Mouse (Mus musculus) MEL (cell line): Measurements from ENCODE around the gene Zfp106.

Source experiments
- CTCF ChIP-seq, 3 experiments: IDR thresholded peaks in 2 of 3; conservative IDR thresholded peaks in 1 of 3; 2 replicates each; pipeline ENCODE4 v1.5.1; 2011 to 2012; ENCODE audit warnings: low read length in 3 of 3, low read depth in 2 of 3, mild to moderate bottlenecking in 2 of 3, improper control_type of control experiment in 1 of 3, inconsistent platforms in 1 of 3, mixed read lengths in 1 of 3, moderate library complexity in 1 of 3; ENCODE audit not compliant: control insufficient read depth in 1 of 3, insufficient read depth in 1 of 3, poor library complexity in 1 of 3, severe bottlenecking in 1 of 3
- MYC ChIP-seq: IDR thresholded peaks from 2 replicates; pipeline ENCODE4 v1.6.1; 2011; ENCODE audit warnings: low read depth, mild to moderate bottlenecking, low read length, improper control_type of control experiment, moderate library complexity
- POLR2A ChIP-seq, 2 experiments: IDR thresholded peaks; 2 replicates each; pipeline ENCODE4 v1.6.1; 2011 to 2012; ENCODE audit warnings: low read length in 2 of 2, mild to moderate bottlenecking in 2 of 2, control low read depth in 1 of 2, improper control_type of control experiment in 1 of 2, low read depth in 1 of 2, moderate library complexity in 1 of 2; ENCODE audit not compliant: control insufficient read depth in 1 of 2, insufficient read depth in 1 of 2, poor library complexity in 1 of 2

GRCm38 (mm10) chr2:120496511-120496910 is 67.1 kb downstream of the Zfp106 start:
- TF ChIP-seq CTCF (IDR thresholded peaks at IDR 0.05 in 2 of 3, conservative IDR thresholded peaks at IDR 0.05 in 1 of 3; ENCODE audit: control insufficient read depth in 1 of 3, insufficient read depth in 1 of 3, low read depth in 2 of 3, low read length in 3 of 3, poor library complexity in 1 of 3, severe bottlenecking in 1 of 3) (no peak), MYC (no peak), POLR2A (IDR thresholded peaks at IDR 0.05; ENCODE audit: control insufficient read depth in 1 of 2, insufficient read depth in 1 of 2, low read depth in 1 of 2, low read length in 2 of 2, poor library complexity in 1 of 2) (no peak)
